In the genomic region with DNA sequence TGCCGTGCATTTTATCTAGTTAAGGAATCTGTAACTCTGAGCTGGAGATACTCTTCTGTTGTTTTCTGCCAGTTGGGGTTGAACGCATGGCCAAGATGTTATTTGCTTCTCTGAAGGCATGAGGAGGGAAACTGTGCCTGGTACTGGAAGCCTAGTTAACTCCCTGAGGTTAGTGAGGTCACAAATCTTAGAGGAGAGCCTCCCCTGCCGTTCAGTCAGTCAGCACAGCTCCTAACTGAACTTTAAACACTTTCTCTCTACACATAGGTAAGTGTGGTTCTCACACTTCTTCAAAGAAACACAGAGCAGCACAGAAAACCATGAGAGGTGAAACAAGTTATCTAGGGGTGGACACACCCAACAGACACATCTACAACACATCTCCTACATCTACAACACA, we compare ENCODE assay signal across 17 mouse cellular contexts. TPM values are rescaled to one million over a fixed set of nuclear protein-coding genes. Genes with fewer than 3 reads are reported as not detected.
"Had no signal": no experiment of that assay in that cellular context is flagged by ENCODE, and none has a peak within 500 bp of the region (broad histone marks: within the 10 kb centered on the region; RNA-seq: fewer than 3 reads in every experiment).

No protein-coding gene starts in this region.

- H3K36me3 ChIP-seq: liver, embryonic 15.5 days; lung, embryonic 15.5 days; midbrain, embryonic 13.5 days; midbrain, embryonic 15.5 days; neural tube, embryonic 12.5 days; stomach, embryonic 15.5 days had no signal

- H3K4me1 ChIP-seq: liver, embryonic 15.5 days; lung, embryonic 15.5 days; megakaryocyte, embryonic 14.5 days; midbrain, embryonic 13.5 days; midbrain, embryonic 15.5 days; neural tube, embryonic 12.5 days; stomach, embryonic 15.5 days had no signal

- DNase-seq: liver, postnatal 0 days; lung, adult 2 months; lung, postnatal 14 days; lung, postnatal 36 days; right cerebral cortex, postnatal 14 days; thymus, adult 2 months; thymus, postnatal 36 days had no signal

- H3K27me3 ChIP-seq: liver, embryonic 15.5 days; lung, embryonic 15.5 days; megakaryocyte, embryonic 14.5 days; midbrain, embryonic 13.5 days; midbrain, embryonic 15.5 days; neural tube, embryonic 12.5 days; stomach, embryonic 15.5 days had no signal

- H3K27ac ChIP-seq: liver, embryonic 15.5 days; lung, embryonic 15.5 days; macrophage; midbrain, embryonic 13.5 days; midbrain, embryonic 15.5 days; neural tube, embryonic 12.5 days; stomach, embryonic 15.5 days; stomach, postnatal 0 days had no signal

- H3K9me3 ChIP-seq: liver, embryonic 15.5 days; lung, embryonic 15.5 days; megakaryocyte, embryonic 14.5 days; midbrain, embryonic 13.5 days; midbrain, embryonic 15.5 days; neural tube, embryonic 12.5 days; stomach, embryonic 15.5 days had no signal

- H3K4me3 ChIP-seq: liver, embryonic 15.5 days; lung, embryonic 15.5 days; megakaryocyte, embryonic 14.5 days; midbrain, embryonic 13.5 days; midbrain, embryonic 15.5 days; myocyte; neural tube, embryonic 12.5 days; stomach, embryonic 15.5 days had no signal

RNA-seq across cellular contexts. Expression of a gene that starts 4.7 kb away (rescaled TPM):
- polyA plus RNA-seq: myocyte had no signal

RNA-seq across cellular contexts. Expression of a gene that starts 23.2 kb away (rescaled TPM):
- polyA plus RNA-seq: macrophage; midbrain, embryonic 13.5 days; myocyte; neural tube, embryonic 12.5 days had no signal
